Mouse (Mus musculus): ENCODE measurements at regions not wholly inside any gene's neighbourhood (a gene's known extent, or its start where the extent isn't known, plus 50 kb on each side); places are given as distances from the start of the nearest gene placed in this dataset.

DNA sequence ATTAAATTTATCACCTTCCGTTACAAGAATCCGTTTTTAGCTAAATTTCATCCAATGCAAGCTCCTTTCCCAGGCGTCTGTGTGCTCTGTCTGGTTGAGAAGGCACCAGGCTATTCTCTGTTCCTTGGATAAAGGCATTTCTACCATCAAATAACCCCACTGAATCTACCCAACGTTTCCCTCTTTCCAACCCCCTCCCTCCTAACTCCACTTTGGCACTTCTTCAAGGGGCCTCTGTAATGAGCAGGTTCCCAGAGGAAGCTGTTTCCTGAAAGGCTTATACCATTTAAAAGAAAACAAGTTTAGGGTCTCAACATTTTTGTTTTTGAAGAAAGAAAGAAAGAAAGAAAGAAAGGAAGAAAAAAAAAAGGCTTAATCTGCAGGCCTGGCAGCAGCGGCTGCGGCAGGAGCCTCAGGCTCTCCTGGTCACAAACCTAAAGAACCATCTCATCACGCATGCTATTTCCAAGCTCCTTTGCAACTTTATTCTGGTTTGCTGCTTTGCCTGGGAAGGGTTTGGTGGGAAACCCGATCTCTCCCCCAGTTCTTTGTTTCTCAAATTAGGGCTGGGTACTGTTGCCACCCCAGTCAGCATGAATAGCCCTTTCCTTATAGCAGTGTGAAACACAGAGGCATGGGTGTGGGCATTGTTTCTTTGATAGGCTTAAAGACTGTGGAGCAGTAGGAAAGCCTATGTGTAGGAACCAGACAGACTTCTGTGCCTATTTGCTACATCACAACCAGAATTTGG lies 160.5 kb upstream of the Tnc start:
- no peak for DNase-seq (ENCODE audit: low read depth, low spot score)

DNA sequence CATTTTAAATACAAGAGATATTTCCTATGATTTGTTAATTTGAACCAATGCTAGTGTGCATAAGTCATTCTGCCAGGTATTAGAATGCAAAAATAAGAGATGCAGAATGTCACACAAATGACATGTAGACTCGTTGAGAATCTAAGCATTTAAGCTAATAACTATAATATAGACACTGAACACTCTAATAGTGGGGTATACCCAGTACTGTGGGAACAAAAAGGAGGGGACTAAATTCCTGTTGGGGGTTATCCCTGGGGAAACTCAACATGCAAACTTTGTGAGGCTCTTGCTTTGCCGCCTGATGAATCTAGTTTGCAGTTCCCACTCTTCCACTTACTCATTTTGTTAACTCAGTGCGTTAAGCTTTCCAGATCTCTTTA lies 154.0 kb upstream of the Tnc start:
- DNase-seq (ENCODE audit: low read depth, low spot score) = no peak

- no peak for DNase-seq (ENCODE audit: low read depth, low spot score)
Measured at GRCm38 (mm10) chr4:64200151-64200807, 153.5 kb upstream of the Tnc start.

GRCm38 (mm10) chr4:64184986-64185385 lies 138.2 kb upstream of the Tnc start:
- no peak for DNase-seq (ENCODE audit: low read depth, low spot score)

DNA sequence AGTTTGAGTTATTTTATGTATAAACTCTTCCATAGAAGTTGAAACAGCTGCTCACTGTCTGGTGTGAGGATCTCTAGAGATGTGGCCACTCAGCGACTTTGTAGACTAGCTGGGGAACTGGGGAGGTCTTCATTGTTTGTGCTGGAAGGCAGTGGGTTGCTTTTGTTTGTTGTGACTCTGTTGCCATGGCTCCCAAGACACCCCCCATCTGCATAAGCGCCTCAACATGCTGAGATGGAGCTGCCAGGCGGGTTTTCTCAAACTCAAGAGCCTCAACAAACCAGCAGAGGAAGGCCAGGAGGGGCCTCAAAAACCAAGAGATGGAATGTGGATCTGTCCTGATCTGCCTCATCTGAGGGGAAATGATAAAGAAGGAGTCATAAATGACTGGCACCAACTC lies 129.1 kb upstream of the Tnc start:
- DNase-seq (ENCODE audit: low read depth, low spot score) = no peak

DNA sequence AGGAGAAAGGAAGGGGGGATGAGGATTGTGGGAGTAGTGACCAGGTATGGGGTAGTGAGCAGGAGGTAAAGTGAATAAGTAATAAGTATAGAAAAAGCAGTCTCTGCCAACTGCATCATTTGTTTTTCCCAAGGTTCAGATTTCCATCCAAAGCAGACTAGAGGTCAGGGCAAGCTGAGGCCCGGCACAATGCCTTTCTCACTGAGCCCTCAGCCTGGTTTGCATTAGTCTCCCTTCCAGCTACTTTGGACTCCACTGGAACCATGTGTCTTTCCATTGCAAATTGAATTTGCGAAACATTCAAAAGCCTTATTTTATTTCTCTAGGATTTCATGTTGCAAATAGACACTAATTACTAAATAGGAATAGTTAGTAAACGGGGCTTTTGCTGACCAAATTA lies 124.7 kb upstream of the Tnc start:
- no peak for DNase-seq (ENCODE audit: low read depth, low spot score)

DNA sequence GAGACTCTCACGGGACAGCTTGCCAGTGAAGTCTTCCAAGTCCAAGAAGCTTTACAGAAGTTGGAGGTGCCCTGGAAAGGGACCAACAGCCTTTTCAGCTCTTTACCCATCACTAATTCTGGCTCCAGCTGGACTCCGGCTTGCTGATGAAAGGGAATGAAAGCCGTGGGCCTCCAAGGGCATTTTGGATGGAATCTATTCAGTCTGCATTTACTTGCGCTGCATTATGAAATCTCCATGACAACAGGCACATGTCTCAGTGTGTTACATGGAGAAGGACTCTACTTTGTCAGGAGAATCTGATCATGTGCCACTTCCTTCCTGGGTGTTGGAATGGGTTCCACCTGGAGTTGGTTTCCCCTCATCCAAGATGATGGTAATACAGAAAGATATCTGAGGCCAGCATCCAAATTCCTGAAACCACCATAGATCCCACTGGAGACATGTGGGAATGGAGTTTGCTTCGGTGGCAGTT lies 102.2 kb upstream of the Tnc start:
- peak; percentile 78 for DNase-seq (ENCODE audit: low read depth, low spot score)

- DNase-seq (ENCODE audit: low read depth, low spot score) = no peak
Measured at GRCm38 (mm10) chr4:64145924-64146323, 99.1 kb upstream of the Tnc start.

GRCm38 (mm10) chr4:64142963-64143362 lies 96.1 kb upstream of the Tnc start:
- no peak for DNase-seq (ENCODE audit: low read depth, low spot score)

- no peak for DNase-seq (ENCODE audit: low read depth, low spot score)
Measured at GRCm38 (mm10) chr4:64142356-64142787, 95.6 kb upstream of the Tnc start.

GRCm38 (mm10) chr4:64139836-64140235 lies 93.0 kb upstream of the Tnc start:
- no peak for DNase-seq (ENCODE audit: low read depth, low spot score)

- DNase-seq (ENCODE audit: low read depth, low spot score) = no peak
Measured at GRCm38 (mm10) chr4:64135036-64135435, 88.2 kb upstream of the Tnc start.

DNA sequence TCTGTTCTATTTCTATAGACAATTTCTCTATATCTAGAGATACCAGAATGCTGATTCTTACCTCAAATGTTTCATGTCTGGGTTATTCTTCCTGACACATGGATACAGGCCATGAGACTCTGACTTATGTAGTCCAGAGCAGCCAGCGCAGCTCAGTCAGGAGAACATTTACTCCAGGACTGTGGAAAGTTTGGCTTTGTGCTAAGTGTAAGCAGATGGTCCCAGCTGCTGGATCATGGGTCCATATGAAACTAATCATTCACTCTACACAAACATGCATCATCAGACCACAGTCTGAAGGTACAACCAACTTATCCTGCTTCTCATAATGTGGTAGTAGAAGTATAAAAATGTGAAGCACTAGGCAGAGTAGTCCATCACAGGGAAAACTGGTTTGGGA lies 82.5 kb upstream of the Tnc start:
- no peak for DNase-seq (ENCODE audit: low read depth, low spot score)

DNA sequence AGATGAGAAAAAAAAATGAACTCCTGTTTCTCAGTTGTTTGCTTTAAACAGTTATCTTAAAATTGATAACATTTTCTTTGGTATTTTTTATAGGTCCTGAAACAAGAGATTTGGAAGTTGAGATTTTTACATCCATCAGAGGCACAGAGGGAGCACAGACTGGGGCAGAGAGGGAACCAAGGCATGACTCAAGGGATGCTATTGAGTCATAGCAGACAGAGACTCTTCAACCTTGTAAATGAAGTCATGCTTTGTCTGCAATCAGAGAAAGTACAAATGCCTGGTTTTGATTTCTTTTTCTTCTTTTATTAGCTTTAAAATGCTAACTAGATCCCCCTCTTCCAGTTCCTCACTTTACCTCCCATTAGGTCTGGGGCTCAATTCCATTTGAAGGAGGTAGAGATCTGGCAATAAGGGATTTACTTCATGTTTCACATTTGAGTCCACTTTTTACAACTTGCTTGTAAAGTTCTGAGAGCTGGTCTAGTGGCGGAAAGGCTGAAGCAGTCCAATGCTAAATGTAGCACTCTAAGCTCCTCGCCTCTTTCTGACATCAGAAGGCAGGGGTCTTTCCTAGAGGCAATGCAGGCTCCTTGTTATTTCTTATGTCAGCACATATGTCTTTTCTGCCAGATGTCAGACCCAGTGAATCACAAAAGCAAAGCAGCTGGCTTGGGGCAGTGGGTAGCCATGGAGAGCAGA lies 77.7 kb upstream of the Tnc start:
- no peak for DNase-seq (ENCODE audit: low read depth, low spot score)

DNA sequence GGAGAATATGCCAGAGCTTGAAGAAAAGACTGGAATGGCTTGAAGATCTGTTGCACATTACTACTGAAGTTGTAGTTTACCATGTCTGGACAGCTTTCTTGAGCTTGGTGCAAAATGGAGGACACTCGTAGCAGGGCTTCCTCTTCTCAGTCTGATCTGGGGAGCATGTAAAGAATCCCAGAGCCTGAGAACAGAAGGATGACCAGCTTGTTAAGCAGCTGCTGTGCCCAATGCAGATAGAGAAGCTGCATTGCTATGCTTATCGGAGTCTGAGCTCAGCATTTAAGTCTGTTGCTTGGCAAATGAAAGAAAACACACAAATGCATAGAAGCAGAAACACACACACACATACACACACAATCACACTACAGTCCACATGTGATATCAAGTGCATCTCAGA lies 76.9 kb upstream of the Tnc start:
- DNase-seq (ENCODE audit: low read depth, low spot score) = no peak

- no peak for DNase-seq (ENCODE audit: low read depth, low spot score)
Measured at GRCm38 (mm10) chr4:64098247-64098646, 51.4 kb upstream of the Tnc start.

Data from brain, embryonic 18.5 days (tissue).